Mouse (Mus musculus) adrenal gland, postnatal 10 days (tissue): Measurements from ENCODE around the gene Ythdc1. TPM values are rescaled to one million over a fixed set of nuclear protein-coding genes. Genes with fewer than 3 reads are reported as not detected.

ENCODE experiments used
- total RNA-seq, 2 experiments: library from RNA; stranded (reverse); gene quantifications; 2 replicates each; pipeline ENCODE4 v1.2.3; 2021

Gene Ythdc1
- total RNA-seq, 2 experiments from 2014 or later = 52.7 to 54.9 TPM

Other genes starting within 250 kb of the Ythdc1 start
- not detected for gene Tmprss11f, start 171.8 kb upstream of the Ythdc1 start, total RNA-seq
- not detected for gene Tmprss11b, start 127.9 kb upstream of the Ythdc1 start, total RNA-seq
- gene Tmprss11e, start 58.4 kb upstream of the Ythdc1 start, total RNA-seq = not detected
- 10 to 100 TPM; 12.1 to 24.2 TPM for gene Ugt2b34, start 102.7 kb downstream of the Ythdc1 start, total RNA-seq
- 10 to 100 TPM in 1 of 2 experiments, 1 to 10 TPM in 1; 8.2 to 18.2 TPM for gene Ugt2b1, start 122.3 kb downstream of the Ythdc1 start, total RNA-seq
- 1 to 10 TPM; 3.9 to 7.4 TPM for gene Ugt2b35, start 196.6 kb downstream of the Ythdc1 start, total RNA-seq